Mouse (Mus musculus) ovary, postnatal 10 days (tissue): ENCODE data around the gene Stxbp6.

Experiments used
- DNase-seq: peaks from one replicate; pipeline ENCODE4 v3.0.0; 2022; ENCODE audit warnings: low spot score

Stxbp6 gene

GRCm38 (mm10) chr12:44913854-44914253 lies 160.7 kb downstream of the Stxbp6 start:
- DNase-seq: no peak

- DNase-seq: no peak
Measured at GRCm38 (mm10) chr12:44908028-44908702, 166.3 kb downstream of the Stxbp6 start.

GRCm38 (mm10) chr12:44906001-44906400 lies 168.5 kb downstream of the Stxbp6 start:
- DNase-seq: no peak

GRCm38 (mm10) chr12:44903205-44903732 lies 171.2 kb downstream of the Stxbp6 start:
- DNase-seq: no peak

GRCm38 (mm10) chr12:44899173-44899870 lies 175.2 kb downstream of the Stxbp6 start:
- no peak for DNase-seq

- DNase-seq: no peak
Measured at GRCm38 (mm10) chr12:44896460-44896859, 178.0 kb downstream of the Stxbp6 start.

GRCm38 (mm10) chr12:44889677-44890393 lies 184.7 kb downstream of the Stxbp6 start:
- DNase-seq: no peak

- DNase-seq: no peak
Measured at GRCm38 (mm10) chr12:44886826-44887225, 187.7 kb downstream of the Stxbp6 start.

GRCm38 (mm10) chr12:44872697-44873096 lies 201.8 kb downstream of the Stxbp6 start:
- DNase-seq: no peak

GRCm38 (mm10) chr12:44865442-44865841 lies 209.1 kb downstream of the Stxbp6 start:
- no peak for DNase-seq

- no peak for DNase-seq
Measured at GRCm38 (mm10) chr12:44859454-44859853, 215.1 kb downstream of the Stxbp6 start.

GRCm38 (mm10) chr12:44858110-44858885 lies 216.2 kb downstream of the Stxbp6 start:
- DNase-seq: no peak

GRCm38 (mm10) chr12:44852024-44852423 lies 222.5 kb downstream of the Stxbp6 start:
- no peak for DNase-seq

- no peak for DNase-seq
Measured at GRCm38 (mm10) chr12:44850516-44850915, 224.0 kb downstream of the Stxbp6 start.

GRCm38 (mm10) chr12:44848483-44849221 lies 225.9 kb downstream of the Stxbp6 start:
- no peak for DNase-seq

- DNase-seq: no peak
Measured at GRCm38 (mm10) chr12:44840585-44840984, 233.9 kb downstream of the Stxbp6 start.

GRCm38 (mm10) chr12:44839594-44840373 lies 234.7 kb downstream of the Stxbp6 start:
- DNase-seq: no peak

- no peak for DNase-seq
Measured at GRCm38 (mm10) chr12:44835879-44836467, 238.5 kb downstream of the Stxbp6 start.

- DNase-seq: no peak
Measured at GRCm38 (mm10) chr12:44811895-44812294, 262.6 kb downstream of the Stxbp6 start.

GRCm38 (mm10) chr12:44804213-44804612 lies 270.3 kb downstream of the Stxbp6 start:
- no peak for DNase-seq
